Mouse (Mus musculus) cerebellum, adult 2 months (tissue): ENCODE measurements at regions not wholly inside any gene's neighbourhood (a gene's known extent, or its start where the extent isn't known, plus 50 kb on each side); places are given as distances from the start of the nearest gene placed in this dataset.

Experiments used
- DNase-seq, 2 experiments: peaks; one replicate each; pipeline ENCODE4 v3.0.0; 2021
- H3K27ac ChIP-seq: fragments of 200-500 bp; 2 replicates; pipeline ENCODE4 v1.5.1; 2012; ENCODE audit warnings: low read length, control low read depth, inconsistent platforms; ENCODE audit not compliant: insufficient read depth
- H3K27me3 ChIP-seq: fragments of 200-500 bp; 2 replicates; pipeline ENCODE4 v1.6.1; 2012; ENCODE audit warnings: inconsistent platforms, mild to moderate bottlenecking, low read length, moderate library complexity; ENCODE audit not compliant: control insufficient read depth, insufficient read depth
- H3K4me1 ChIP-seq: fragments of 200-500 bp; 2 replicates; pipeline ENCODE4 v1.6.1; 2011; ENCODE audit warnings: low read length; ENCODE audit not compliant: control insufficient read depth, insufficient read depth
- H3K4me3 ChIP-seq: fragments of 200-500 bp; replicated peaks from 2 replicates; pipeline ENCODE3; 2011; ENCODE audit warnings: mild to moderate bottlenecking, low read depth, low read length, control low read depth; ENCODE audit not compliant: insufficient read depth
- CTCF ChIP-seq: fragments of 200-500 bp; IDR thresholded peaks from 2 replicates; pipeline ENCODE4 v1.5.1; 2011; ENCODE audit warnings: low read depth, mild to moderate bottlenecking, control low read depth, low read length, moderate library complexity, borderline replicate concordance; ENCODE audit not compliant: insufficient read depth
- POLR2A ChIP-seq: fragments of 200-500 bp; IDR thresholded peaks from 2 replicates; pipeline ENCODE4 v1.6.1; 2011; ENCODE audit warnings: low read length, control low read depth, borderline replicate concordance; ENCODE audit not compliant: insufficient read depth
- WGBS: fragments of 180-500 bp; shearing (Covaris S2); methylation state at CpG from one replicate; pipeline ENCODE4 v1.1.7; 2018; 5-methylcytosine and 5-hydroxymethylcytosine counted together

GRCm38 (mm10) chr5:118355691-118356337, 110.8 kb downstream of the 2410131K14Rik start:
- TF ChIP-seq POLR2A (no peak), CTCF (no peak)
- H3K4me1 ChIP-seq, result no peaks in the 10 kb centered on the region; the same call in 1 of the 2 replicates
- H3K27me3 ChIP-seq, result no peaks in the 10 kb centered on the region; the same call in 1 of the 2 replicates
- WGBS, result 48% methylated on average over 11 of the region's 11 CpGs
- DNase-seq, result no peak
- H3K27ac ChIP-seq, result no peak overlapping the region
- no peak overlapping the region for H3K4me3 ChIP-seq

- no peak for TF ChIP-seq POLR2A
- Histone ChIP-seq H3K27ac (no peak overlapping the region), H3K4me1 (no peaks in the 10 kb centered on the region; the same call in 1 of the 2 replicates), H3K27me3 (no peaks in the 10 kb centered on the region; the same call in 1 of the 2 replicates), H3K4me3 (no peak overlapping the region)
- WGBS, result 74% methylated on average over 13 of the region's 13 CpGs
- no peak for DNase-seq
Measured at GRCm38 (mm10) chr5:118359646-118360373, 114.8 kb downstream of the 2410131K14Rik start.

GRCm38 (mm10) chr5:118360374-118361064, 115.5 kb downstream of the 2410131K14Rik start:
- no peak for TF ChIP-seq POLR2A
- TF ChIP-seq CTCF, result no peak
- Histone ChIP-seq H3K4me1 (no peaks in the 10 kb centered on the region; the same call in 1 of the 2 replicates), H3K27me3 (no peaks in the 10 kb centered on the region; the same call in 1 of the 2 replicates), H3K4me3 (no peak overlapping the region), H3K27ac (no peak overlapping the region)
- WGBS, result 77% methylated on average over 16 of the region's 16 CpGs
- DNase-seq, result no peak

- no peak overlapping the region for H3K4me3 ChIP-seq
- 79% methylated on average over 13 of the region's 13 CpGs for WGBS
- no peaks in the 10 kb centered on the region for H3K4me1 ChIP-seq
- no peak overlapping the region for H3K27ac ChIP-seq
- DNase-seq, result no peak
- no peaks in the 10 kb centered on the region; the same call in 1 of the 2 replicates for H3K27me3 ChIP-seq
- TF ChIP-seq POLR2A (no peak), CTCF (no peak)
Measured at GRCm38 (mm10) chr5:118361133-118361852, 116.3 kb downstream of the 2410131K14Rik start.

GRCm38 (mm10) chr5:118361853-118362406, 116.9 kb downstream of the 2410131K14Rik start:
- H3K27ac ChIP-seq, result no peak overlapping the region
- WGBS, result 74% methylated on average over 8 of the region's 8 CpGs
- DNase-seq, result no peak
- H3K27me3 ChIP-seq, result no peaks in the 10 kb centered on the region; the same call in 1 of the 2 replicates
- H3K4me3 ChIP-seq, result no peak overlapping the region
- no peaks in the 10 kb centered on the region for H3K4me1 ChIP-seq
- no peak for TF ChIP-seq CTCF
- no peak for TF ChIP-seq POLR2A

DNA sequence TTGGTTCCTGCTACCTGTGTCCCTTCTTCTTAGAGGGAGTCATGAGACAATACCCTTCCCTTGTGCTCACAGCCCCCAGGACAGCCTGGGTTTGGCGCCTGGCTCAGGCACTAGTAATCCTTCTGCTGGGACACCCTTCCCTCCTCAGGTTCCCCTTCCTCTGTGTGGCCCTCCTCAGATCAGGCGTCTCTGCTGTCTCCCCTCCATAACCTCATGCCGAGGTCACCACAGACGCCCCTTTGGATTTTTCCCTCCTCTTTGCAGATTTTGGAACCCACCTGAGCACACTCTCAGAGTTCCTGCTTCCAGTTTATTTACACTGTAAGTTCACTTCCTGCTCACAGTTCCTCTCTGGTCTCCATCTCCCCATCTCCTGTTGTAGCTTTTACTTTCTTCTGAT, 117.7 kb downstream of the 2410131K14Rik start:
- WGBS, result 77% methylated on average over 4 of the region's 4 CpGs
- Histone ChIP-seq H3K4me1 (no peaks in the 10 kb centered on the region), H3K27me3 (no peaks in the 10 kb centered on the region; the same call in 1 of the 2 replicates), H3K27ac (no peak overlapping the region), H3K4me3 (no peak overlapping the region)
- TF ChIP-seq POLR2A, result no peak
- no peak for TF ChIP-seq CTCF
- DNase-seq, result no peak

DNA sequence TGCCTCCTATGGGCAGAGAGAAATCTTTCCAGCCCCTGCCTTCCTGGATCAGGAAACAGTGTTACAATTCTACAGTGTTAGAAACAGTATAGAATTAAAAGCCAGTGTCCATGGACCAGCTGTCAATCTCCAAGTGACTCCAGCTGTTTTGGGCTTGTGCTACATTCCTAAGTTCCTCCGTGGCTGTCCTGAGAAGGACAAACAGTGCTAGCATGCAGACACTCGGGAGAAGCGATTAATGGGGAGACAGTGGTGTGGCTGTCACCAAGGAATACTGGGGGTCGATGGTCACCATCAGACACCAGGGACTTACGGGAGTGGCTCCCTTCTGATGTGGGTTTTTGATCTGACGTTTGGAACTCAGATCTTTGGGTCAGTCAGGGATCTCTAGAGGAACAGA, 118.1 kb downstream of the 2410131K14Rik start:
- H3K4me3 ChIP-seq, result no peak overlapping the region
- H3K4me1 ChIP-seq, result no peaks in the 10 kb centered on the region
- H3K27ac ChIP-seq, result no peak overlapping the region
- TF ChIP-seq CTCF, result no peak
- no peak for TF ChIP-seq POLR2A
- no peak for DNase-seq
- 74% methylated on average over 6 of the region's 6 CpGs for WGBS
- H3K27me3 ChIP-seq, result no peaks in the 10 kb centered on the region; the same call in 1 of the 2 replicates
